Mouse (Mus musculus) forebrain, embryonic 10.5 days (tissue): ENCODE data around the gene Ezr. TPM values are rescaled to one million over a fixed set of nuclear protein-coding genes. Genes with fewer than 3 reads are reported as not detected.
A peak's percentile ranks its signal among the peaks of the same experiment; 100 is the strongest.

Experiments
- DNase-seq: peaks from one replicate; pipeline ENCODE4 v3.0.0-alpha.2; 2017; ENCODE audit warnings: low spot score; ENCODE audit errors: extremely low spot score
- H3K27ac ChIP-seq: fragments of 300-500 bp; sonication (generic); 2 replicates; pipeline ENCODE4 v1.5.1; 2016; ENCODE audit warnings: mild to moderate bottlenecking
- H3K27me3 ChIP-seq: fragments of 300-500 bp; sonication (generic); 2 replicates; pipeline ENCODE4 v1.6.1; 2016; ENCODE audit warnings: mild to moderate bottlenecking; ENCODE audit not compliant: poor library complexity, severe bottlenecking
- H3K36me3 ChIP-seq: fragments of 300-500 bp; sonication (generic); replicated peaks from 2 replicates; pipeline ENCODE4 v1.6.1; 2016; ENCODE audit warnings: mild to moderate bottlenecking, moderate library complexity
- H3K4me1 ChIP-seq: fragments of 300-500 bp; sonication (generic); 2 replicates; pipeline ENCODE4 v1.6.1; 2016
- H3K4me3 ChIP-seq: fragments of 300-500 bp; sonication (generic); 2 replicates; pipeline ENCODE4 v1.5.1; 2016; ENCODE audit warnings: mild to moderate bottlenecking, moderate library complexity
- H3K9me3 ChIP-seq: fragments of 300-500 bp; sonication (generic); 2 replicates; pipeline ENCODE4 v1.6.1; 2016; ENCODE audit warnings: mild to moderate bottlenecking, moderate library complexity
- WGBS: fragments of 180-500 bp; shearing (Covaris S2); methylation state at CpG from one replicate; pipeline ENCODE4 v1.1.7; 2016; 5-methylcytosine and 5-hydroxymethylcytosine counted together
- polyA plus RNA-seq: library from polyadenylated mRNA; unstranded; fragments of >200 nt; fragmentation: Nextera tagmentation; extraction: Ambion mirVana; gene quantifications from 2 replicates; pipeline ENCODE4 v1.2.1, GENCODE M21; 2016

The Ezr gene
- polyA plus RNA-seq, 1 experiment from 2014 or later = 116 TPM

- 85% methylated on average over 8 of the region's 8 CpGs for WGBS
- DNase-seq = no peak
- no peaks in the 10 kb centered on the region for H3K27me3 ChIP-seq
- H3K4me1 ChIP-seq = peaks cover 29% of the 10 kb centered on the region
- H3K4me3 ChIP-seq = no peak overlapping the region
- H3K36me3 ChIP-seq = peaks cover 50% of the 10 kb centered on the region
- H3K27ac ChIP-seq = no peak overlapping the region
- H3K9me3 ChIP-seq = no peaks in the 10 kb centered on the region
Measured at GRCm38 (mm10) chr17:6758845-6759244, 23.7 kb downstream of the Ezr start.

GRCm38 (mm10) chr17:6757902-6758301 lies 24.7 kb downstream of the Ezr start:
- DNase-seq = no peak
- Histone ChIP-seq H3K4me3 (no peak overlapping the region), H3K36me3 (peaks cover 59% of the 10 kb centered on the region), H3K27me3 (no peaks in the 10 kb centered on the region), H3K4me1 (peaks cover 19% of the 10 kb centered on the region), H3K9me3 (no peaks in the 10 kb centered on the region), H3K27ac (no peak overlapping the region)
- whole genome bisulfite sequencing = 95% methylated on average over 16 of the region's 16 CpGs

GRCm38 (mm10) chr17:6755873-6756272 lies 26.7 kb downstream of the Ezr start:
- peaks cover 80% of the 10 kb centered on the region for H3K36me3 ChIP-seq
- no peak for DNase-seq
- no peak overlapping the region for H3K4me3 ChIP-seq
- H3K27ac ChIP-seq = no peak overlapping the region
- WGBS = 93% methylated on average over 8 of the region's 8 CpGs
- H3K27me3 ChIP-seq = no peaks in the 10 kb centered on the region
- H3K9me3 ChIP-seq = no peaks in the 10 kb centered on the region
- H3K4me1 ChIP-seq = peaks cover 33% of the 10 kb centered on the region

- no peak for DNase-seq
- Histone ChIP-seq H3K4me1 (peaks cover 31% of the 10 kb centered on the region), H3K27me3 (no peaks in the 10 kb centered on the region), H3K9me3 (no peaks in the 10 kb centered on the region), H3K27ac (no peak overlapping the region), H3K4me3 (no peak overlapping the region), H3K36me3 (peaks cover 87% of the 10 kb centered on the region)
- WGBS = 90% methylated on average over 9 of the region's 9 CpGs
Measured at GRCm38 (mm10) chr17:6755176-6755575, 27.4 kb downstream of the Ezr start.

GRCm38 (mm10) chr17:6752375-6752774 lies 30.2 kb downstream of the Ezr start:
- 54% methylated on average over 7 of the region's 7 CpGs for WGBS
- Histone ChIP-seq H3K9me3 (no peaks in the 10 kb centered on the region), H3K4me3 (no peak overlapping the region), H3K27me3 (no peaks in the 10 kb centered on the region), H3K27ac (0 out of 2 replicates have a peak overlapping the region, but pooled peaks have one; percentile 5), H3K36me3 (peaks cover 96% of the 10 kb centered on the region), H3K4me1 (peaks cover 38% of the 10 kb centered on the region)
- DNase-seq = no peak

- 0 out of 2 replicates have a peak overlapping the region, but pooled peaks have one; percentile 2 for H3K27ac ChIP-seq
- no peak for DNase-seq
- peaks cover 97% of the 10 kb centered on the region for H3K36me3 ChIP-seq
- peaks cover 48% of the 10 kb centered on the region for H3K4me1 ChIP-seq
- no peaks in the 10 kb centered on the region for H3K27me3 ChIP-seq
- H3K4me3 ChIP-seq = no peak overlapping the region
- WGBS = 81% methylated on average over 11 of the region's 11 CpGs
- H3K9me3 ChIP-seq = no peaks in the 10 kb centered on the region
Measured at GRCm38 (mm10) chr17:6751221-6751859, 31.2 kb downstream of the Ezr start.

GRCm38 (mm10) chr17:6748779-6749464 lies 33.7 kb downstream of the Ezr start:
- no peak overlapping the region for H3K27ac ChIP-seq
- 92% methylated on average over 17 of the region's 17 CpGs for WGBS
- DNase-seq = no peak
- H3K4me1 ChIP-seq = peaks cover 72% of the 10 kb centered on the region
- no peaks in the 10 kb centered on the region for H3K27me3 ChIP-seq
- H3K9me3 ChIP-seq = no peaks in the 10 kb centered on the region
- H3K4me3 ChIP-seq = no peak overlapping the region
- H3K36me3 ChIP-seq = peaks cover 96% of the 10 kb centered on the region

GRCm38 (mm10) chr17:6747478-6747877 lies 35.1 kb downstream of the Ezr start:
- no peak for DNase-seq
- peaks cover 84% of the 10 kb centered on the region for H3K4me1 ChIP-seq
- no peak overlapping the region for H3K4me3 ChIP-seq
- peaks cover 95% of the 10 kb centered on the region for H3K36me3 ChIP-seq
- H3K27ac ChIP-seq = peak overlapping the region; percentile 49
- no peaks in the 10 kb centered on the region for H3K27me3 ChIP-seq
- H3K9me3 ChIP-seq = no peaks in the 10 kb centered on the region
- WGBS = 62% methylated on average over 7 of the region's 7 CpGs

- 88% methylated on average over 9 of the region's 9 CpGs for WGBS
- Histone ChIP-seq H3K27me3 (no peaks in the 10 kb centered on the region), H3K9me3 (no peaks in the 10 kb centered on the region), H3K4me3 (no peak overlapping the region), H3K36me3 (peaks cover 95% of the 10 kb centered on the region), H3K27ac (peak overlapping the region; percentile 49), H3K4me1 (peaks cover 84% of the 10 kb centered on the region)
- DNase-seq = no peak
Measured at GRCm38 (mm10) chr17:6746452-6747231, 35.9 kb downstream of the Ezr start.

- Histone ChIP-seq H3K36me3 (peaks cover 95% of the 10 kb centered on the region), H3K27me3 (no peaks in the 10 kb centered on the region), H3K27ac (peak overlapping the region; percentile 72), H3K9me3 (no peaks in the 10 kb centered on the region), H3K4me3 (no peak overlapping the region), H3K4me1 (peaks cover 83% of the 10 kb centered on the region)
- whole genome bisulfite sequencing = 70% methylated on average over 9 of the region's 9 CpGs
- no peak for DNase-seq
Measured at GRCm38 (mm10) chr17:6745975-6746374, 36.6 kb downstream of the Ezr start.

- peaks cover 95% of the 10 kb centered on the region for H3K36me3 ChIP-seq
- no peaks in the 10 kb centered on the region for H3K9me3 ChIP-seq
- 85% methylated on average over 5 of the region's 5 CpGs for WGBS
Measured at GRCm38 (mm10) chr17:6745503-6745902, 37.1 kb downstream of the Ezr start.

GRCm38 (mm10) chr17:6744871-6745270 lies 37.7 kb downstream of the Ezr start:
- H3K4me1 ChIP-seq = peaks cover 91% of the 10 kb centered on the region
- no peak for DNase-seq

More at GRCm38 (mm10) chr17:6745503-6745902, 37.1 kb downstream of the Ezr start:
- H3K27me3 ChIP-seq = no peaks in the 10 kb centered on the region
- H3K27ac ChIP-seq = peak overlapping the region; percentile 72
- DNase-seq = no peak
- H3K4me3 ChIP-seq = no peak overlapping the region
- peaks cover 85% of the 10 kb centered on the region for H3K4me1 ChIP-seq

GRCm38 (mm10) chr17:6744366-6744765 lies 38.2 kb downstream of the Ezr start:
- no peak for DNase-seq
- peaks cover 96% of the 10 kb centered on the region for H3K4me1 ChIP-seq
- H3K9me3 ChIP-seq = no peaks in the 10 kb centered on the region
- H3K4me3 ChIP-seq = no peak overlapping the region
- 64% methylated on average over 9 of the region's 9 CpGs for WGBS
- H3K27ac ChIP-seq = peak overlapping the region; percentile 72
- H3K36me3 ChIP-seq = peaks cover 97% of the 10 kb centered on the region
- H3K27me3 ChIP-seq = no peaks in the 10 kb centered on the region

More at GRCm38 (mm10) chr17:6744871-6745270, 37.7 kb downstream of the Ezr start:
- H3K9me3 ChIP-seq = no peaks in the 10 kb centered on the region
- no peak overlapping the region for H3K4me3 ChIP-seq
- no peaks in the 10 kb centered on the region for H3K27me3 ChIP-seq
- H3K36me3 ChIP-seq = peaks cover 96% of the 10 kb centered on the region
- 91% methylated on average over 14 of the region's 14 CpGs for WGBS
- peak overlapping the region; percentile 72 for H3K27ac ChIP-seq
